Mouse (Mus musculus) frontal cortex, adult (tissue): Measurements from ENCODE around the gene Cga.
"Not testable (repeated sequence)": the region's sequence is repeated elsewhere in the genome, so short reads cannot be mapped to it uniquely, and the experiment has no call there.

Source experiments
- ATAC-seq: cut with Nextera tagmentation; 2 replicates; pipeline ENCODE4 v1.9.2; 2017; ENCODE audit warnings: mild to moderate bottlenecking, moderate library complexity, mixed read lengths; ENCODE audit not compliant: low TSS enrichment

Gene Cga

GRCm38 (mm10) chr4:34889812-34890185 lies 3.8 kb upstream of the Cga start:
- no peak for ATAC-seq

GRCm38 (mm10) chr4:34898497-34898896 lies 4.9 kb downstream of the Cga start:
- ATAC-seq = no peak

- ATAC-seq = no peak
Measured at GRCm38 (mm10) chr4:34899322-34899721, 5.7 kb downstream of the Cga start.

- ATAC-seq = peak; percentile 73
Measured at GRCm38 (mm10) chr4:34900155-34900554, 6.6 kb downstream of the Cga start.

- ATAC-seq = no peak
Measured at GRCm38 (mm10) chr4:34901166-34901565, 7.6 kb downstream of the Cga start.

GRCm38 (mm10) chr4:34901582-34901981 lies 8.0 kb downstream of the Cga start:
- not testable (repeated sequence) for ATAC-seq

- ATAC-seq = no peak
Measured at GRCm38 (mm10) chr4:34905396-34905795, 11.8 kb downstream of the Cga start.

GRCm38 (mm10) chr4:34906151-34906550 lies 12.6 kb downstream of the Cga start:
- ATAC-seq = no peak

GRCm38 (mm10) chr4:34907026-34907425 lies 13.4 kb downstream of the Cga start:
- peak; percentile 77 for ATAC-seq

- ATAC-seq = no peak
Measured at GRCm38 (mm10) chr4:34908127-34908526, 14.5 kb downstream of the Cga start.

- no peak for ATAC-seq
Measured at GRCm38 (mm10) chr4:34911401-34911800, 17.8 kb downstream of the Cga start.

- no peak for ATAC-seq
Measured at GRCm38 (mm10) chr4:34912171-34912570, 18.6 kb downstream of the Cga start.

GRCm38 (mm10) chr4:34917400-34917799 lies 23.8 kb downstream of the Cga start:
- no peak for ATAC-seq

GRCm38 (mm10) chr4:34922177-34922870 lies 28.7 kb downstream of the Cga start:
- ATAC-seq = peak; percentile 99

- ATAC-seq = not testable (repeated sequence)
Measured at GRCm38 (mm10) chr4:34928386-34928785, 34.8 kb downstream of the Cga start.

GRCm38 (mm10) chr4:34941046-34941445 lies 47.5 kb downstream of the Cga start:
- no peak for ATAC-seq

- no peak for ATAC-seq
Measured at GRCm38 (mm10) chr4:34947181-34947580, 53.6 kb downstream of the Cga start.

GRCm38 (mm10) chr4:34953716-34954115 lies 60.1 kb downstream of the Cga start:
- ATAC-seq = no peak
